Mouse (Mus musculus): ENCODE data around the gene Atoh8.

Atoh8 gene

DNA sequence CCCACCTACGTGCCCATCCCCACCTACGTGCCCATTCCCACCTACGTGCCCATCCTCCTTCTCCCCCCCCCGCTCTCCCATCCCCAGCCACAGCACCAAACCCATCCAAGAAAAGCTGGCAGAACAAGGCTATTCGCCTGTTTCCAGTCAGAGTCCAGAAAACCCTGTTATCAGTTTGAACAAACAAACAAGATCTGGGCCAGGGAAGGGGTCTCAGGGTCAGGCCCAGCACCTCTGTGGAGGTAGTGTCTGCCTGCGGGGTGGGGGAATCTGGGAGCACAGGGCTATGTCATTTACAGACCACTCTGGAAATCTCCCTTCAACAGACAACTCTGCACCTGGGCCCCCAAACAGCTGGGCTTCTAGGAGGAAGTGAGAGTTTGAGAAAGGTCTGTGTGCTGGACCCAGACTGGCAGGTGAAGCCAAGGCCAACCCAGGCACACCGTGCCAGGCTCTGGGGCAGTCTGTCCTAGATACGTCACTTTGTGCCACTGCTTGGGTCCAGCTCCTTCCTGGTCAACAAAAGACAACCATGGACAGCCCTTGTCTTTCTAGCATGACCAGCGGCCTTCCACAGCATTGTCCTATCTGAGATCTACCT, 7.6 kb downstream of the Atoh8 start:
- no peak for DNase-seq (ENCODE audit: low read depth, low spot score)

GRCm38 (mm10) chr6:72227011-72227410, 8.4 kb downstream of the Atoh8 start:
- DNase-seq (ENCODE audit: low read depth, low spot score) = no peak

GRCm38 (mm10) chr6:72225686-72226085, 9.7 kb downstream of the Atoh8 start:
- DNase-seq (ENCODE audit: low read depth, low spot score) = no peak

- no peak for DNase-seq (ENCODE audit: low read depth, low spot score)
These were observed 11.5 kb downstream of the Atoh8 start for GRCm38 (mm10) chr6:72223892-72224291.

DNA sequence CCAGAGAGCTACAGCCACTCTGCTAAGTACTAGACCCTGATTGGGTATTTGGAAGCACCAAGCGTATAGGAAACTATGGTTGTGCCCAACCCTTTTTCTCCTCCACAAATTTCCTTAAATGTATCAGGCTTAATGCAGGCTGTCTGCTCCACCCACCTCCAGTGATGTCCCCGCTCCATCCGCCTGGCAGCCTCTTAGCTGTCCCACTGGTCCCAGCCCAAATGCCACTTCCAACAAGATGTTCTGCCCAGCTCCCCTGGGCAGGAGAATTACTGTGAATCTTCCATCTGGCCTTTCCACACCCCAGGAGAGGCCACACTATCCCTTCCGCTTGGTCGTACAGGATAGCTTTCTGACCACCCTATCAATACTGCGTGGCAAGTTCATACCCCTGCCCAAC, 12.5 kb downstream of the Atoh8 start:
- no peak for DNase-seq (ENCODE audit: low read depth, low spot score)

GRCm38 (mm10) chr6:72222271-72222724, 13.1 kb downstream of the Atoh8 start:
- DNase-seq (ENCODE audit: low read depth, low spot score) = no peak

GRCm38 (mm10) chr6:72221271-72221670, 14.1 kb downstream of the Atoh8 start:
- no peak for DNase-seq (ENCODE audit: low read depth, low spot score)

- DNase-seq (ENCODE audit: low read depth, low spot score) = no peak
These were observed 15.8 kb downstream of the Atoh8 start for GRCm38 (mm10) chr6:72219549-72219948.

GRCm38 (mm10) chr6:72218281-72218680, 17.1 kb downstream of the Atoh8 start:
- no peak for DNase-seq (ENCODE audit: low read depth, low spot score)

GRCm38 (mm10) chr6:72217415-72217784, 18.0 kb downstream of the Atoh8 start:
- no peak for DNase-seq (ENCODE audit: low read depth, low spot score)

- no peak for DNase-seq (ENCODE audit: low read depth, low spot score)
These were observed 18.5 kb downstream of the Atoh8 start for GRCm38 (mm10) chr6:72216681-72217414.

DNA sequence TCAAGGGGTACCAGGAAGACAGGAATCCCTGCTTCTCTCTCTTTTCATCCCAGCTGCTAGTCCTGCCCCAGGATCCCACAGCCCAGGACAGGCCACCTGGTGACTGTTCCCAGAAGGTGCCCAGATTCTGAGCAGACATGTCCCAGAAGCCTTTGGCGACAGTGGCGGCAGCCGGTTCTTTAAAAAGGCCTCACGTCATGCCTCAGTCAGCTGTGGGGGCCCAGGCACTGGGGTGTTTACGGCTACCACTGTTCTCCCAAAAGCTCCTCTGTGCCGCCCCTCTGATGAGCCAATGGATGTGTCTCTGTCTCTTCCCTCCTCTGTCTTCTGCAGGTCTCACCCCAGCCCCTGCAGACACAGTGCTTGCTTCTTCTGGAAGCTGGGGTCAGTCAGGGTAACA, 19.8 kb downstream of the Atoh8 start:
- DNase-seq (ENCODE audit: low read depth, low spot score) = no peak

DNA sequence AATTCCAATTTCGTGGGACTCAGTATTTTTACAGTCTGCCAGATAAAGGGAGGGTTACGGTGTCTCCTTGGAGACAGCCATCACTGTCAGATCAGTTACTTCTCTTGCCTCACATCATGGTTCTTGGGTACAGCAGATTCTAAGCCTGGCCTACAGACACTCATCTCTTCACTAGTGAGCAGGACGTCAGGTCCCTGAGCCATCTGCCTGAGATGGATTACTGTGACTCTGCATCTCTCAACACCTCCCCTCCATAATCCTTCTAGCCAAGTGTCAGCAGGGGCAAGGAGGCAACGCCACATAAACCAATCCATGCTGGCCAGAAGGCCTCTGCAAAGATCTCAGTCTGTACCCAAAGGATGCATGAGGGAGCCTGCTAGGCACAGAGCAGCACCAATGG, 24.0 kb downstream of the Atoh8 start:
- DNase-seq (ENCODE audit: low read depth, low spot score) = no peak

- no peak for DNase-seq (ENCODE audit: low read depth, low spot score)
These were observed 24.6 kb downstream of the Atoh8 start for GRCm38 (mm10) chr6:72210823-72211222.

GRCm38 (mm10) chr6:72209738-72210137, 25.6 kb downstream of the Atoh8 start:
- no peak for DNase-seq (ENCODE audit: low read depth, low spot score)

GRCm38 (mm10) chr6:72208406-72209045, 26.9 kb downstream of the Atoh8 start:
- DNase-seq (ENCODE audit: low read depth, low spot score) = no peak

DNA sequence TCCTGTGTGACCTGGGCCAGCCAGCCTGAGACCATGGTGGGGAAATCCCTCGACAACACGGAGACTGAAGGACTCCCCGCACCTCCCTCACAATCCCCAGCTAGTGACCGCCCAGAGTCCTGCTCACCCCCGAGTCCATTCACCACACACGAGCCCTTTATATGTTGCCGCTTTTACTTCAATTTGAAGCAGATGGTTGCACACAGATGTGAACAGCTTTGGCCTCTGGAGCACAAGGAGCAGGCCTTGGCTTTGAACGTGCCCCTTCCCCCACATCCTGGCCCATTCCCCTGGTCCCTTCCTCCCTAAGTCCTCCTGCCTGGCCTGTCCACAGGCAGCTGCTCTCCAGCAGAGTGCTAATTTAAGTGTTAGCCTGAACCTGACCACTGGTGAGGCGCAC, 29.4 kb downstream of the Atoh8 start:
- no peak for DNase-seq (ENCODE audit: low read depth, low spot score)

- no peak for DNase-seq (ENCODE audit: low read depth, low spot score)
These were observed 30.5 kb downstream of the Atoh8 start for GRCm38 (mm10) chr6:72204858-72205257.

DNA sequence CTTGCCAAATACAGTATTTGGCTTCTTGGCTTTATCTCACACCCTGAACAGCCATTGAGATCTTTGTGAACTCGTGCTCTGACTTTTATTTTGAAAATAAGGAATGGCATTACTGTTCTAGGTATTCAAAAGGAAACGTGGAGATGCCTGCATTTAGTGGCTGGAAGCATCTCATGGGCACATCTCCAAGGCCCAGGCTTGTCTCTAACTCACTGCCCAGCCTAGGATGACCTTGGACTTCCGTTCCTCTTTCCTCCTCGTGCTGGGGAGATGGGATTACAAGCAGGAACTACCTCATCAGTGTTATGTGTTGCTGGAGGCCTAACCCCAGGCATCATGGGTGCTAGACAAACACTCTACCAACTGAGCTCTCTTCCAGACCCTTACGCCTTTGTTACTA, 32.1 kb downstream of the Atoh8 start:
- no peak for DNase-seq (ENCODE audit: low read depth, low spot score)

- DNase-seq (ENCODE audit: low read depth, low spot score) = no peak
These were observed 32.6 kb downstream of the Atoh8 start for GRCm38 (mm10) chr6:72202732-72203131.

DNA sequence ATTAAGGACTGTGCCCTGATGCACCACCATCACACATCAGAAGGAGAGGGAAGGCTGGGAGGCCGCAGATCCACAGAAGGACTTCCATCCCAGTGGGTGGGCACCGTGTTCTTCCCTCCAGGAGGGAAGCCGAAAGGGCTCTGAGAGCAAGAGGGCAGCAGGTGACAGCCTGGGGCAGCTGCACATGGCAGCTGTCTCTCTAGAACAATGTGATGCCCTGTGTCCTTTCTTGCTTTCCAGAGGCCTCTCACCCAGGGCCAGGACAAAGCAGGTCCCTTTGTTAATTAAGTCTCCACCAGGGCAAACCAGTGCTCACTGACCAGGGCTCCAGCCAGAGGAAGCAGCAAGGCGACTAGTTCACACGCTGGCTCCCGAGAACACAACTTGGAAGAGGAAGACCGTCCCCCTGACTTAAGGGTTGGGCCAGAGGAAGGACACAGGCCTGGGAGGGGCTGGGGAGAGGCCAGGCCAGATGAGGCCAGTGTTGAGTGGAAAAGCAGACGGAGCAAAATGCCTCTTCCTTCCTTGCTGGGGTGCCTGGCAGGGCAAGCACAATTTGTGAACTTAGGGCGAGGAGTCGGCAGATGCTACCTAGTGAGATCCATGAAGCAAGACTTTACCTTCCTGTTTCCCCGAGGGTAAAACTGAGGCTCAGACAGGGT, 34.7 kb downstream of the Atoh8 start:
- DNase-seq (ENCODE audit: low read depth, low spot score) = no peak

DNA sequence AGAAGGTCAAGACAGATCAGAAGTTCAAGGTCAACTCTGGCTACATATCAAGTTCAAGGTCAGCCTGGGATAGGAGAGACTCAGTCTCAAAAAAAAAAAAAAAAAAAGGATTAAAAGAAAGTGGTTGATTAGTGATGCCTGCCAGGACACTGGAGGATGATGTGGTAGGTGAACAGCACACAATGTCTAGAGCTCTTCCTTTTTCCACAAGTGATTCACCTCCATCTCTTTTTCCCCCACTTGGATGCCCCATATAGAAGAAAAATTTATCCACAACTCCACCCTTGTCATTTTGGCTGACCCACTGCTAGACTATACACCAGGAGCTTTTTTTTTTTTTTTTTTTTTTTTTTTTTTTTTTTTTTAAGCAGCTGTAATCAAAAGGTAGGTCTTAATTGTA, 37.9 kb downstream of the Atoh8 start:
- no peak for DNase-seq (ENCODE audit: low read depth, low spot score)
